Mouse (Mus musculus) liver, embryonic 14.5 days (tissue): ENCODE results near the gene Wfdc1. TPM values are rescaled to one million over a fixed set of nuclear protein-coding genes. Genes with fewer than 3 reads are reported as not detected.

Source experiments
- ATAC-seq: fragments of 200-750 bp; cut with Nextera tagmentation; 2 replicates; pipeline ENCODE4 v1.8.0; 2017; ENCODE audit warnings: moderate number of reproducible peaks, mild to moderate bottlenecking, moderate library complexity; ENCODE audit not compliant: insufficient read depth
- DNase-seq, 3 experiments: peaks; one replicate each; pipeline ENCODE4 v3.0.0-alpha.2; 2012 to 2013; ENCODE audit warnings: low read depth in 3 of 3, low spot score in 3 of 3
- H3K27ac ChIP-seq: fragments of 300-500 bp; sonication (generic); 2 replicates; pipeline ENCODE4 v1.5.1; 2014; ENCODE audit warnings: moderate library complexity, mild to moderate bottlenecking, control low read depth, inconsistent platforms
- H3K27me3 ChIP-seq: fragments of 300-500 bp; sonication (generic); 2 replicates; pipeline ENCODE4 v1.6.1; 2014; ENCODE audit warnings: mild to moderate bottlenecking, low read length, moderate library complexity; ENCODE audit not compliant: control insufficient read depth, insufficient read depth
- H3K36me3 ChIP-seq: fragments of 300-500 bp; sonication (generic); replicated peaks from 2 replicates; pipeline ENCODE4 v1.6.1; 2014; ENCODE audit warnings: low read depth; ENCODE audit not compliant: control insufficient read depth, insufficient read depth
- H3K4me1 ChIP-seq, 2 experiments: fragments of 200-500 bp in 1 of 2; fragments of 300-500 bp in 1 of 2; sonication (generic) in 1 of 2; replicated peaks; 2 replicates each; pipeline ENCODE4 v1.6.1; 2012 to 2014; ENCODE audit warnings: antibody characterized with exemption in 1 of 2, inconsistent platforms in 1 of 2, low read length in 1 of 2; ENCODE audit not compliant: control insufficient read depth in 2 of 2, insufficient read depth in 2 of 2
- H3K4me2 ChIP-seq: fragments of 300-500 bp; sonication (generic); 2 replicates; pipeline ENCODE4 v1.6.1; 2014; ENCODE audit warnings: low read depth, mild to moderate bottlenecking, control low read depth, moderate library complexity
- H3K4me3 ChIP-seq, 2 experiments: fragments of 200-500 bp in 1 of 2; fragments of 300-500 bp in 1 of 2; sonication (generic) in 1 of 2; 2 replicates each; pipeline ENCODE4 v1.5.1; 2012 to 2014; ENCODE audit warnings: low read depth in 2 of 2, low read length in 2 of 2, mild to moderate bottlenecking in 2 of 2, control low read depth in 1 of 2, inconsistent platforms in 1 of 2, moderate library complexity in 1 of 2; ENCODE audit not compliant: insufficient read depth in 1 of 2
- H3K9ac ChIP-seq: fragments of 300-500 bp; sonication (generic); replicated peaks from 2 replicates; pipeline ENCODE4 v1.6.1; 2014; ENCODE audit warnings: mild to moderate bottlenecking, control low read depth, moderate library complexity
- H3K9me3 ChIP-seq: fragments of 300-500 bp; sonication (generic); 2 replicates; pipeline ENCODE4 v1.6.1; 2016; ENCODE audit warnings: low read length, mixed read lengths; ENCODE audit not compliant: control insufficient read depth
- CTCF ChIP-seq: IDR thresholded peaks from 2 replicates; pipeline ENCODE4 v1.5.1; 2016; ENCODE audit warnings: antibody characterized with exemption, low read depth, control low read depth
- EP300 ChIP-seq: IDR thresholded peaks from 2 replicates; pipeline ENCODE4 v1.6.1; 2016; ENCODE audit warnings: antibody characterized with exemption, low read depth
- WGBS: fragments of 180-500 bp; shearing (Covaris S2); extraction: QIAGEN DNeasy Blood & Tissue Kit; methylation state at CpG from one replicate; pipeline ENCODE4 v1.1.7; 2014; ENCODE audit not compliant: insufficient replicate concordance; 5-methylcytosine and 5-hydroxymethylcytosine counted together
- polyA plus RNA-seq, 2 experiments: library from polyadenylated mRNA; depleted of rRNA in 1 of 2; stranded (reverse) in 1 of 2; unstranded in 1 of 2; fragments of >200 nt; fragmentation: Nextera tagmentation in 1 of 2; extraction: Ambion mirVana in 1 of 2; gene quantifications; 2 replicates each; pipeline versions ENCODE4 v1.2.1 to v1.2.3; 2012 to 2014

Gene Wfdc1
- polyA plus RNA-seq, 2 experiments = 0.99 to 2.1 TPM

GRCm38 (mm10) chr8:119707146-119707545 is 41.0 kb downstream of the Wfdc1 start:
- Histone ChIP-seq H3K4me1 (no peaks in the 10 kb centered on the region), H3K36me3 (no peaks in the 10 kb centered on the region), H3K4me3 (no peak overlapping the region), H3K27ac (no peak overlapping the region), H3K9ac (no peak overlapping the region), H3K4me2 (no peak overlapping the region), H3K27me3 (no peaks in the 10 kb centered on the region), H3K9me3 (no peaks in the 10 kb centered on the region)
- ATAC-seq = no peak
- TF ChIP-seq EP300 (no peak), CTCF (no peak)
- 64% methylated on average over 9 of the region's 9 CpGs for WGBS
- no peak for DNase-seq

- ATAC-seq (no peak), DNase-seq (no peak)
- H3K27ac ChIP-seq = no peak overlapping the region
- no peak overlapping the region for H3K4me2 ChIP-seq
- H3K4me3 ChIP-seq = no peak overlapping the region
- no peaks in the 10 kb centered on the region for H3K27me3 ChIP-seq
- no peaks in the 10 kb centered on the region for H3K9me3 ChIP-seq
- 70% methylated on average over 8 of the region's 8 CpGs for WGBS
- no peak for TF ChIP-seq EP300
- TF ChIP-seq CTCF = no peak
- H3K4me1 ChIP-seq = no peaks in the 10 kb centered on the region
- H3K36me3 ChIP-seq = no peaks in the 10 kb centered on the region
- no peak overlapping the region for H3K9ac ChIP-seq
These were observed 42.3 kb downstream of the Wfdc1 start for GRCm38 (mm10) chr8:119708471-119708870.

GRCm38 (mm10) chr8:119708878-119709702 is 42.9 kb downstream of the Wfdc1 start:
- ATAC-seq (no peak), DNase-seq (no peak)
- Histone ChIP-seq H3K36me3 (no peaks in the 10 kb centered on the region), H3K4me3 (no peak overlapping the region), H3K9me3 (no peaks in the 10 kb centered on the region), H3K9ac (no peak overlapping the region), H3K4me1 (no peaks in the 10 kb centered on the region), H3K27ac (no peak overlapping the region), H3K27me3 (no peaks in the 10 kb centered on the region), H3K4me2 (no peak overlapping the region)
- WGBS = 59% methylated on average over 14 of the region's 14 CpGs
- no peak for TF ChIP-seq EP300
- no peak for TF ChIP-seq CTCF

- Histone ChIP-seq H3K4me1 (no peaks in the 10 kb centered on the region), H3K4me3 (no peak overlapping the region), H3K27me3 (no peaks in the 10 kb centered on the region), H3K4me2 (no peak overlapping the region), H3K36me3 (no peaks in the 10 kb centered on the region), H3K9me3 (no peaks in the 10 kb centered on the region), H3K9ac (no peak overlapping the region), H3K27ac (no peak overlapping the region)
- ATAC-seq = no peak
- TF ChIP-seq EP300 = no peak
- WGBS = 49% methylated on average over 11 of the region's 11 CpGs
- no peak for DNase-seq
These were observed 43.5 kb downstream of the Wfdc1 start for GRCm38 (mm10) chr8:119709703-119710093.

GRCm38 (mm10) chr8:119712226-119712625 is 46.1 kb downstream of the Wfdc1 start:
- no peak overlapping the region for H3K4me3 ChIP-seq
- ATAC-seq = no peak
- DNase-seq = no peak
- no peak overlapping the region for H3K4me2 ChIP-seq
- no peaks in the 10 kb centered on the region for H3K36me3 ChIP-seq
- no peak overlapping the region for H3K9ac ChIP-seq
- no peaks in the 10 kb centered on the region for H3K27me3 ChIP-seq
- no peak for TF ChIP-seq EP300
- no peak for TF ChIP-seq CTCF
- H3K27ac ChIP-seq = no peak overlapping the region
- H3K9me3 ChIP-seq = no peaks in the 10 kb centered on the region
- 43% methylated on average over 6 of the region's 6 CpGs for WGBS
- peaks cover 0 to 4% of the 10 kb centered on the region in 2 experiments; a peak in 2 of 4 replicates for H3K4me1 ChIP-seq
